Mouse (Mus musculus) embryonic facial prominence, embryonic 15.5 days (tissue): ENCODE results near the gene Prdm11. TPM values are rescaled to one million over a fixed set of nuclear protein-coding genes. Genes with fewer than 3 reads are reported as not detected.

Experiments used
- ATAC-seq: fragments of 200-750 bp; cut with Nextera tagmentation; 2 replicates; pipeline ENCODE4 v1.8.0; 2017; ENCODE audit warnings: low read depth, moderate TSS enrichment; ENCODE audit not compliant: insufficient number of reproducible peaks, low FRiP score, low TSS enrichment
- H3K27ac ChIP-seq: fragments of 300-500 bp; sonication (generic); replicated peaks from 2 replicates; pipeline ENCODE4 v1.5.1; 2015; ENCODE audit warnings: mild to moderate bottlenecking, inconsistent platforms
- H3K27me3 ChIP-seq: fragments of 300-500 bp; sonication (generic); 2 replicates; pipeline ENCODE4 v1.6.1; 2015; ENCODE audit warnings: inconsistent platforms
- H3K36me3 ChIP-seq: fragments of 300-500 bp; sonication (generic); 2 replicates; pipeline ENCODE4 v1.6.1; 2015; ENCODE audit warnings: mild to moderate bottlenecking, inconsistent platforms
- H3K4me1 ChIP-seq: fragments of 300-500 bp; sonication (generic); 2 replicates; pipeline ENCODE4 v1.6.1; 2015; ENCODE audit warnings: inconsistent platforms
- H3K4me2 ChIP-seq: fragments of 300-500 bp; sonication (generic); replicated peaks from 2 replicates; pipeline ENCODE4 v1.6.1; 2015; ENCODE audit warnings: mild to moderate bottlenecking, inconsistent platforms
- H3K4me3 ChIP-seq: fragments of 300-500 bp; sonication (generic); replicated peaks from 2 replicates; pipeline ENCODE4 v1.5.1; 2015; ENCODE audit warnings: mild to moderate bottlenecking, inconsistent platforms
- H3K9ac ChIP-seq: fragments of 300-500 bp; sonication (generic); 2 replicates; pipeline ENCODE4 v1.6.1; 2015; ENCODE audit warnings: inconsistent platforms
- H3K9me3 ChIP-seq: fragments of 300-500 bp; sonication (generic); replicated peaks from 2 replicates; pipeline ENCODE4 v1.6.1; 2016; ENCODE audit warnings: inconsistent platforms
- WGBS: fragments of 180-500 bp; shearing (Covaris S2); methylation state at CpG from one replicate; pipeline ENCODE4 v1.1.7; 2015; 5-methylcytosine and 5-hydroxymethylcytosine counted together
- polyA plus RNA-seq: library from polyadenylated mRNA; unstranded; fragments of >200 nt; fragmentation: Nextera tagmentation; extraction: Ambion mirVana; gene quantifications from 2 replicates; pipeline ENCODE4 v1.2.1, GENCODE M21; 2015

The Prdm11 gene
- polyA plus RNA-seq, 1 experiment from 2014 or later = 12.0 TPM

DNA sequence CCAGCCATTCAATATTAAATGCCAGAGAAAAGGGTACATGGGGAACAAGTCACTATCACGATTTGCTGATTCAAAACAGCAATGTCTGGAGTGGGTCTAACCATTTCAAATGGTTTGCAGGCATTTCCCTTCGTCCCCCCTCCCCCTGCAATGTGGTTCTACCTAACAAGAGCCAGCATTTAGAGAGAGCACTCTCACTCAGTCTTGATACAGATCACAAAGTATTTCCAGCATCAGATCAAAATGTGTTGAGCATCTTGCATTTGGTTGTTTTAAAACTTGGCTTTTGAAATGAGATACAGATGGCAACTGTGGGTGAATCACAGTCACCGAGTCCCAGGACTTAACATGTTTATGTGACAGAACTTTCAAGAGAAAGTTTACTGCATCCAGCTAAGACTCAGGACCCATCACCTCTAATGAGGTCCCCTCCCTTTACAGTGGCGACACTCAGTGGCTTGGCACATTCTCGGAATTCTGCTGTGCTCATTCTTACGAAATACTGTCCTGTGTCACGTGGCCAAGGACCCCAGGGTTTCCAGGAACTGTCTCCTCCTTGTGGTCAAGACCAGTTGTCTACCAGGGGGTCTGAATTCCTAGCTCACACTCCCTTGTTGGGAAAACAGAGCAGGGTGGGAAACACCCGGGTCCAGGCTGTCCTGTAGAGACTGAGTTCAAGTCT is 63.2 kb downstream of the Prdm11 start:
- H3K4me2 ChIP-seq = no peak overlapping the region
- no peak for ATAC-seq
- no peaks in the 10 kb centered on the region for H3K27me3 ChIP-seq
- H3K36me3 ChIP-seq = peaks cover 40% of the 10 kb centered on the region
- H3K9ac ChIP-seq = no peak overlapping the region
- WGBS = 38% methylated on average over 8 of the region's 8 CpGs
- no peak overlapping the region for H3K4me3 ChIP-seq
- peaks cover 11% of the 10 kb centered on the region for H3K4me1 ChIP-seq
- peak overlapping the region; percentile 28; the same call in 1 of the 2 replicates for H3K27ac ChIP-seq
- H3K9me3 ChIP-seq = no peaks in the 10 kb centered on the region

GRCm38 (mm10) chr2:92980165-92980564 is 65.8 kb downstream of the Prdm11 start:
- Histone ChIP-seq H3K4me3 (no peak overlapping the region), H3K9me3 (no peaks in the 10 kb centered on the region), H3K27me3 (no peaks in the 10 kb centered on the region), H3K36me3 (peaks cover 51% of the 10 kb centered on the region), H3K4me1 (peaks cover 11% of the 10 kb centered on the region), H3K9ac (no peak overlapping the region), H3K27ac (no peak overlapping the region), H3K4me2 (no peak overlapping the region)
- WGBS = 87% methylated on average over 10 of the region's 10 CpGs
- ATAC-seq = no peak

DNA sequence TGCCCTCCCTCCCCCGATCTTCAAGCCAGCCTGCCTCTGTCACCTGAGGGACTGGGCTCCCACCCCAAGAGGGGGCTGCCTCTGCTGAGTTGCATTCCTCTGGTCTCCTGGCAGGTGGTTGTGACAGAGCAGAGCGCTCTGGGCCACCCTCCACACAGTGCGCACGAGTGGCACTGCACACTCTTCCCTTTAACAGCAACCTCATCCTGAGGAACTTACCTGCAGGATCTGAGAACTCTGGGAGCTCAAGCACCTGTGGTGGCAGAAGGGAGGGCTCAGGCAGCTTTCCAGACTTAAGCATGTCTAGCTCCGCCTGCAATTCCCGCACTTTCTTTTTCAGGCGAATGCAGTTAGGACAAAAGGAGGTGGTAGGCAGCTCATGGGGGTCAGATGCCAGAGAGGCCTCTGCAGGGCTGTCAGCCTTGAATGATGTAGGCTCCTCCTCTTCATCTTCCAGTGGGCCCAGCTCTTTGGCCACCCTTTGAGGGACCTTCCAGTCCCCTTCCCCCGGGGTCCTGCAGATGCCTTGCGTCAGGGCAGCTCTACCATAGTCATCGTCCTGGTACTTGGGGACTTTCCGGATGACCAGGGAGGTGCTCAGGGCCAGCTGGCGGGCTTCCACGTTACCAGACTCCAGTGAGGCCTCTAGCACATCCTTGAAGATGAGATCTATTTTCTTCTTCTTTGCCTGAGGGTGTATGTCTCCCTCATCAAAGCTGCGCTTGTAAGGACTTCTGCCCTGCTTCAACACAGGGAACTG is 70.8 kb downstream of the Prdm11 start:
- Histone ChIP-seq H3K27ac (no peak overlapping the region), H3K36me3 (peaks cover 83% of the 10 kb centered on the region), H3K4me3 (no peak overlapping the region), H3K27me3 (no peaks in the 10 kb centered on the region), H3K4me1 (0 out of 2 replicates have a peak, but pooled peaks cover 4% of the 10 kb centered on the region), H3K9me3 (no peaks in the 10 kb centered on the region), H3K9ac (no peak overlapping the region), H3K4me2 (no peak overlapping the region)
- peak; percentile 56; the same call in 1 of the 2 replicates for ATAC-seq
- 74% methylated on average over 14 of the region's 14 CpGs for WGBS

DNA sequence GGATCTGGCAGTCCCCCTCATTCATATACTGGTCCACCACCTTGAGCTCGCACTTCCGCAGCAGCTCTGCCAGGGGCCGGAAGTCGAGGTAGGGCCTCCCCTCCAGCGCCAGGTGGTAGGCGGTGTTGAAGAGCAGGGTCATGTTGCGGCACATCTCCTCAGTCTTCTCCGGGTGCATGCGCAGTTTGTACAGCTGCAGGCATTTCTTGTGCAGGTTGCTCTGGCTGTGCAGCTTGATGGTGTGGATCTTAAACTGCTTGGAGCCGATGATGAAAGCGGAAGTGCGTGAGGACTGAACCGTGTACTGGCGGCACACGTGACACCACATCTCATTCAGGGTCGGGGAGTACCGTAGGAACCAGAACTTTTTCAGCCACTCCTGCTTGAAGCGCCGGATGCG is 72.3 kb downstream of the Prdm11 start:
- no peaks in the 10 kb centered on the region for H3K27me3 ChIP-seq
- no peak overlapping the region for H3K4me3 ChIP-seq
- no peak overlapping the region for H3K27ac ChIP-seq
- 0 out of 2 replicates have a peak, but pooled peaks cover 4% of the 10 kb centered on the region for H3K4me1 ChIP-seq
- ATAC-seq = no peak
- WGBS = 93% methylated on average over 20 of the region's 20 CpGs
- H3K9me3 ChIP-seq = no peaks in the 10 kb centered on the region
- peaks cover 74% of the 10 kb centered on the region for H3K36me3 ChIP-seq
- H3K4me2 ChIP-seq = no peak overlapping the region
- no peak overlapping the region for H3K9ac ChIP-seq

DNA sequence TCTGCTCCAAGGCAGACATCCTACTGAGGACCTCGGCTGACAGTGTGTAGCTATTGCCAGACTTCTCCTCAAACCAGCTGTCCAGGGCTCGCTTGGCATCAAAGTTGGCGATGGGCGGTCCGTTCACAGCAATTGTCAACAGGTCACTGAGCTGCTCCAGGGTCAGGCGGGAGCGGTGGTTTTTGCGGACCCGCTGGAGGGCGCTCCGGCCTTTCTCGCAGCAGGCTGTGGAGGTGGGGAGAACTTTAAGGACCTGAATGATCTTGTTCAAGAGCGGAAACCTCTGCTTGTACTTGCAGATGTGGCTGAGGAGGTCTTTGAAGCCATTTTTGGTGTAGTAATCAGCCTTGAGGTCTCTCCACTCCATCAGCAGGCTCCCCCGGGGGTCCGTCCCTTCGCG is 73.9 kb downstream of the Prdm11 start:
- H3K4me3 ChIP-seq = no peak overlapping the region
- no peak overlapping the region for H3K27ac ChIP-seq
- H3K27me3 ChIP-seq = no peaks in the 10 kb centered on the region
- peaks cover 64% of the 10 kb centered on the region for H3K36me3 ChIP-seq
- no peak overlapping the region for H3K4me2 ChIP-seq
- WGBS = 89% methylated on average over 17 of the region's 17 CpGs
- ATAC-seq = no peak
- peaks cover 20% of the 10 kb centered on the region for H3K4me1 ChIP-seq
- H3K9me3 ChIP-seq = no peaks in the 10 kb centered on the region
- H3K9ac ChIP-seq = no peak overlapping the region

GRCm38 (mm10) chr2:92971536-92971935 is 74.4 kb downstream of the Prdm11 start:
- H3K27ac ChIP-seq = no peak overlapping the region
- peaks cover 59% of the 10 kb centered on the region for H3K36me3 ChIP-seq
- no peaks in the 10 kb centered on the region for H3K27me3 ChIP-seq
- no peak overlapping the region for H3K4me2 ChIP-seq
- H3K9me3 ChIP-seq = no peaks in the 10 kb centered on the region
- no peak overlapping the region for H3K4me3 ChIP-seq
- ATAC-seq = no peak
- WGBS = 92% methylated on average over 8 of the region's 8 CpGs
- H3K9ac ChIP-seq = no peak overlapping the region
- peaks cover 17% of the 10 kb centered on the region for H3K4me1 ChIP-seq

GRCm38 (mm10) chr2:92971069-92971468 is 74.9 kb downstream of the Prdm11 start:
- no peaks in the 10 kb centered on the region for H3K27me3 ChIP-seq
- H3K4me2 ChIP-seq = no peak overlapping the region
- 81% methylated on average over 9 of the region's 9 CpGs for WGBS
- peaks cover 17% of the 10 kb centered on the region for H3K4me1 ChIP-seq
- H3K9ac ChIP-seq = no peak overlapping the region
- H3K4me3 ChIP-seq = no peak overlapping the region
- no peaks in the 10 kb centered on the region for H3K9me3 ChIP-seq
- no peak overlapping the region for H3K27ac ChIP-seq
- ATAC-seq = no peak
- H3K36me3 ChIP-seq = peaks cover 54% of the 10 kb centered on the region

DNA sequence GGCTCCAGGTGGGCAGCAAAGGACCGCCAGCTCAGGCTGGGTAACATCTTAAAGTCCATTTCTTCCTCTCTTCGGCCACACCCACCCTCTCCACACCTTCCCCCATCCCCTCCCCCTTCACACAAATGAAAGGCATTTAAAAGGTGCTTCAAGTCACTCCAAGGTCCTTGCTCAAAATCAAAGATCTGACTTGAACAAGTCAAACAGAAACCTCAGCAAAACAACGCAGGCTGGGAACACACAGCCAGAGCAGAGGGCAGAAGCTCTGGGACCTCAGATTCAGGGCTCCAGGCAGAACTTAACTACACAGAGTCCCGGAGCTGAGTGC is 78.2 kb downstream of the Prdm11 start:
- Histone ChIP-seq H3K36me3 (peaks cover 23% of the 10 kb centered on the region), H3K27ac (peak overlapping the region; percentile 65), H3K9me3 (no peaks in the 10 kb centered on the region; the same call in 1 of the 2 replicates), H3K9ac (no peak overlapping the region), H3K4me1 (peaks cover 17% of the 10 kb centered on the region), H3K4me3 (no peak overlapping the region), H3K27me3 (no peaks in the 10 kb centered on the region), H3K4me2 (0 out of 2 replicates have a peak overlapping the region, but pooled peaks have one; percentile 2)
- ATAC-seq = no peak
- 52% methylated on average over 4 of the region's 4 CpGs for WGBS

GRCm38 (mm10) chr2:92967032-92967838 is 78.7 kb downstream of the Prdm11 start:
- Histone ChIP-seq H3K9ac (no peak overlapping the region), H3K36me3 (peaks cover 17% of the 10 kb centered on the region), H3K27ac (peak overlapping the region; percentile 65), H3K27me3 (no peaks in the 10 kb centered on the region), H3K4me1 (peaks cover 17% of the 10 kb centered on the region), H3K4me3 (no peak overlapping the region), H3K9me3 (no peaks in the 10 kb centered on the region; the same call in 1 of the 2 replicates), H3K4me2 (0 out of 2 replicates have a peak overlapping the region, but pooled peaks have one; percentile 2)
- WGBS = 25% methylated on average over 10 of the region's 10 CpGs
- ATAC-seq = peak; percentile 49

DNA sequence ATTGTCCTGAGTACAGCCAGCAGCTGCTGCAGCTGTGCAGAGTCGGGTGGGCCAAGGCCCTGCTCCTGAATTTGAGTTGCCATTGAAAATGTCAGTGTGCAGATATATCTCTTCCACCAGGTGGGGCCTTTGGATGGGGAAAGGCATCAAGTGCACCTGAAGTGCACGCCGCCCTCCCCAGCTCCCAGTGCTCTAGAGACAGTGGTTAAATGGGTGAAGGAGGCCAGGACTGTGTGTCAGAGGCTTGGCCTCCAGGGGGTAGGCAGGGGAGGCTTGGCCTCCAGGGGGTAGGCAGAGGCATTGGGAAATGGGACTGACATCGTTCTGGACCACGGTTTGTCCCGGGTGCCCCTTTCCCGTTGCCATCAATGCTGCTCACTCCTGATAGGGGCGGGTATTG is 79.7 kb downstream of the Prdm11 start:
- Histone ChIP-seq H3K4me1 (peaks cover 17% of the 10 kb centered on the region), H3K27ac (no peak overlapping the region), H3K9me3 (no peaks in the 10 kb centered on the region; the same call in 1 of the 2 replicates), H3K4me2 (no peak overlapping the region), H3K36me3 (peaks cover 13% of the 10 kb centered on the region), H3K27me3 (no peaks in the 10 kb centered on the region), H3K4me3 (no peak overlapping the region), H3K9ac (no peak overlapping the region)
- ATAC-seq = 0 out of 2 replicates have a peak, but pooled peaks have one; percentile 27
- WGBS = 54% methylated on average over 8 of the region's 8 CpGs

DNA sequence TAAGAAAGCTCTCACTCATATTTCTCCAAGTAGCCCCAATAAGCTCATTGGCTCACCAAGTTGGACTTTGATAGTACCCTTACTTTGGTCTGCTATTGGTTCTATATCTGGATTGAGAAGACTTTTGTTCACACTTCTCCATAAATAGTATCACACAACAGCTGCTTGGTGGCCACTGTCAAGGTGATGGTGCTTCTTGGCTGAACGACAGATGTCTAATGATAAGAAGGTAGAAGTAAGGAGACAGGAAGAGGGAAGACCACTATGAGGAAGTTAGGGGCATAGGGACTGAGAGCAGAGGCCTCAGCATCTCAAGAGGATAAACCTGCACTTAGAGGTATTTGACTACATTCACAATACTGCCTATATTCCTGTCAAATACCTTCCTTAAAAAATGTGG is 81.6 kb downstream of the Prdm11 start:
- Histone ChIP-seq H3K4me1 (peaks cover 17% of the 10 kb centered on the region), H3K4me2 (no peak overlapping the region), H3K4me3 (no peak overlapping the region), H3K27ac (no peak overlapping the region), H3K9me3 (no peaks in the 10 kb centered on the region; the same call in 1 of the 2 replicates), H3K36me3 (0 out of 2 replicates have a peak, but pooled peaks cover 3% of the 10 kb centered on the region), H3K27me3 (no peaks in the 10 kb centered on the region), H3K9ac (no peak overlapping the region)
- 92% methylated on average over 1 of the region's 1 CpGs for WGBS
- no peak for ATAC-seq
